Mouse (Mus musculus) gastrocnemius, postnatal 36 days (tissue): Measurements from ENCODE around the gene Ksr2. TPM values are rescaled to one million over a fixed set of nuclear protein-coding genes. Genes with fewer than 3 reads are reported as not detected.
"Not testable (repeated sequence)": the region's sequence is repeated elsewhere in the genome, so short reads cannot be mapped to it uniquely, and the experiment has no call there.

Source experiments
- DNase-seq, 2 experiments: peaks; one replicate each; pipeline ENCODE4 v3.0.0; 2022
- intact Hi-C: fragments of 180-260 bp; cut with DNase I; formaldehyde crosslinking; loops from one replicate; pipeline ENCODE4 v1.15.1; 2025
- total RNA-seq, 2 experiments: library from RNA; stranded (reverse); gene quantifications; 2 replicates each; pipeline ENCODE4 v1.2.3; 2021

Gene Ksr2
- total RNA-seq, 2 experiments from 2014 or later: 0.03 to 0.07 TPM

GRCm38 (mm10) chr5:117584428-117584827 is 170.6 kb downstream of the Ksr2 start:
- intact Hi-C loops: no loop called here
- no peak for DNase-seq

- intact Hi-C loops: no loop called here
These were observed 175.5 kb downstream of the Ksr2 start for GRCm38 (mm10) chr5:117589266-117589665.

DNA sequence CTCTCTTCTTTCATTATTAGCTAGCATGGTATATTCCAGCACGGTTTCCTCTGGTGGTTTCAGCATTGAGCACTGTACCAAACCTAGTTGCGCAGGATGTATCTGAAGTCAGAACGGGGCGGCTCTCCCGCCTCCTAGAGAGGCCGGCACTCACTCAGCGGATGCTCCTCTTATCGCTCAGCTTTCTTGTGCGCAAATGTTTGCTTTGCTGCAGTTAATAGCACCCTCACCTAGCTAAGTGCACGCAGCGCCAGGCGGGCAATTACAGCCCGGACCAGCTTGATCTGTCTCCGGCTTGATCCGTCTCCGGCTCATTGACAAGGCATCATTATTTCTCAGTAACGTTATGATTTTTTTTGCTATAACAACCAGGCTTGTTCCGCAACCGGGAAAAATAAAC is 179.5 kb downstream of the Ksr2 start:
- intact Hi-C loops: no loop called here
- DNase-seq: no peak

More at GRCm38 (mm10) chr5:117589266-117589665, 175.5 kb downstream of the Ksr2 start:
- DNase-seq: no peak

DNA sequence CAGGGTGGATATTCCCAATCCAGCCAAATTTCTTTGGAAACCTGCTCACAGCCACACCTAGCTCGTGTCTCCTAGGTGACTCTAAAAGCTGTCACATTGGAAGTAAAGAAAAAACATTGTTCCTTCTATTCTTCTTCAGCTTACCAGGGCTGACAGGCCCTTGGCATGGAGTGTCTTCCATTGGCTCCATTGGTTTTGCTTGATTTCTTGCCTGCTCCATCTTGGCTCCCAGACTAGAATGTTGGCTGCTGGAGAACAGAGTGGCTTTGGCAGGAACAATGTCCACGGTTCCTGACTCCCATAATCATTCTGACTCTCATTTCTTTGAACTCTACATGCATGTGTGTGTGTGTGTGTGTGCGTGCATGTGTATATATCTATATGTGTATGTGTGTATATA is 183.0 kb downstream of the Ksr2 start:
- DNase-seq: no peak
- intact Hi-C loops: no loop called here

GRCm38 (mm10) chr5:117602026-117602425 is 188.2 kb downstream of the Ksr2 start:
- intact Hi-C loops: no loop called here
- DNase-seq: no peak

- no peak for DNase-seq
- intact Hi-C loops: no loop called here
These were observed 194.0 kb downstream of the Ksr2 start for GRCm38 (mm10) chr5:117607761-117608309.

GRCm38 (mm10) chr5:117614331-117615024 is 200.7 kb downstream of the Ksr2 start:
- DNase-seq: peak; percentile 49 to 68
- intact Hi-C loops: loop anchor here (5.0 kb wide), 1 partner anchor 97 kb away; no protein-coding TSS in a partner anchor

GRCm38 (mm10) chr5:117620292-117620691 is 206.5 kb downstream of the Ksr2 start:
- intact Hi-C loops: no loop called here
- no peak for DNase-seq

GRCm38 (mm10) chr5:117622221-117622620 is 208.4 kb downstream of the Ksr2 start:
- no peak for DNase-seq
- intact Hi-C loops: no loop called here

DNA sequence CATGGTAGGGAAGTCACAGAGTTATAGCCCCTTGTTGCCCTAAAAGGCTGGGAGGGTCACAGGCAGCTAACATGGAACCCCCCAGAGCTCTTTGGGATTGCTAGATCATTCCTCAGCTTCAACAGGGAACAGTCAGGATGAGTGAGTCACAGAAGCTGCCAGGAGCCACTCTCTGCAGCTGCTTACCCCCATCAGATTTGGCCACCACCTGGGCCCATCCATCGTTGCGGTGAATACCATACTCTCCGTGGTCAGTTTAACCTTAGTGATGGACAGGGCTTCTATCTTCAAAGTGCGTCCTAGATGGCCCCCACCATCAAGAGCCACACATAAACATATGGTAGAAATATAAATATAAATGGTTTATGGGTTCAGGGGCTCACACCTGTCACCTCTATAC is 209.4 kb downstream of the Ksr2 start:
- DNase-seq, intact Hi-C loops: not testable (repeated sequence)

GRCm38 (mm10) chr5:117626907-117627306 is 213.1 kb downstream of the Ksr2 start:
- intact Hi-C loops: no loop called here
- no peak for DNase-seq

DNA sequence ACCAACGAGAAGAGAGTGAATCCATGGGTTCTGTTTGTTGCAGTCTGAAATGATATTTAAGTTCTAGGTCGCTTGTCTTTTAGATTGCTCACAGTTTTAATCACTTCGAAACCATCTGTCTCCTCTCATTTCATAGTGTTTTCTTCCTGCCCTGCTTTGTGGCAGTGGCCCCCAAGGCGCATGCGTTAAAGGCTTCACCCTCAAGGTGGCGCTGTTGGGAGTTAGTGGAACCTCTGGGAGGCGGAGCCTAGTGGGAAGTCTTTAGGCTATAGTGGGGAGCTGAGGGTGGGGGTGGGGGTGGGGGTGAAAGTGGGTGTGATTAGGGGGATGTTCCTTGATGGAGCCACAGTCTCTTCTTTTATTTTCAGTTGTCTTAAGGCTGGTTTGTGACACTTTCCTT is 214.6 kb downstream of the Ksr2 start:
- DNase-seq: peak in 1 of 2 experiments; percentile 8
- intact Hi-C loops: loop anchor here (2.0 kb wide), 1 partner anchor 208 kb away; no protein-coding TSS in a partner anchor

GRCm38 (mm10) chr5:117629570-117629969 is 215.8 kb downstream of the Ksr2 start:
- intact Hi-C loops: loop anchor here (2.0 kb wide), 1 partner anchor 207 kb away; no protein-coding TSS in a partner anchor
- DNase-seq: no peak

- intact Hi-C loops: no loop called here
- no peak for DNase-seq
These were observed 221.4 kb downstream of the Ksr2 start for GRCm38 (mm10) chr5:117635211-117635610.

GRCm38 (mm10) chr5:117635838-117636237 is 222.0 kb downstream of the Ksr2 start:
- intact Hi-C loops: no loop called here
- no peak for DNase-seq

- DNase-seq: no peak
- intact Hi-C loops: no loop called here
These were observed 227.8 kb downstream of the Ksr2 start for GRCm38 (mm10) chr5:117641585-117641984.

DNA sequence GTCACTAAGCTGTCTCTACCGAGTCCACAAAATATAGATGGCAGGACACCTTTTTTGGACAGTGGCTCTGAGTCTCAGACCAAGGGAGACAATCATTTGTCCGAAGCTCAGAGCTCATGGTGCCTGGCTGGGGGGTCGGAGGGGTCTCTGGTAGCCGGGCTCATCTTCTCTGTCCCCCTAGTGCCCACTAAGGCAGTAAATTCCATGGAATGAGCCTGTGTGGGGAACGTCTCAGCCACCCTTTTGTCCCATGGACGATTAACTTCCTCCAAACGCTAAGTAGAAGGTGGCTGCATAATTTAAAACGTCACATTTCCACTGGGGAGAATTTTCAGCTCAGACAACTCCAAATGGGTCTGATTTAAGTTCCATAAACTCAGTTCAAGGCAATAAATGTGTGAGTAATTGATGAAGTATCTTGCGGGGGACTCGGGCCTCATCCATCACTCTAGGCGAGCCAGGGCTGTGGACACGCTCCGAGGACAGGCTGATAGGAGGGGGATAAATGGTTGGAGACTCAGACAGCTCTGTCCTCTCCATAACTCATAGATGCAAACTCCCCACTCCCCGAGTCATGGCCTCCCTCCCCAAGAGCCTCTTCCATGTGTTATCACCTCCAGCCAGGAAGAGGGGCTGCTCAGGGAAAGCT is 237.6 kb downstream of the Ksr2 start:
- DNase-seq: no peak
- intact Hi-C loops: no loop called here

GRCm38 (mm10) chr5:117658641-117659040 is 244.8 kb downstream of the Ksr2 start:
- intact Hi-C loops: no loop called here
- DNase-seq: no peak

GRCm38 (mm10) chr5:117659596-117659995 is 245.8 kb downstream of the Ksr2 start:
- no peak for DNase-seq
- intact Hi-C loops: no loop called here

DNA sequence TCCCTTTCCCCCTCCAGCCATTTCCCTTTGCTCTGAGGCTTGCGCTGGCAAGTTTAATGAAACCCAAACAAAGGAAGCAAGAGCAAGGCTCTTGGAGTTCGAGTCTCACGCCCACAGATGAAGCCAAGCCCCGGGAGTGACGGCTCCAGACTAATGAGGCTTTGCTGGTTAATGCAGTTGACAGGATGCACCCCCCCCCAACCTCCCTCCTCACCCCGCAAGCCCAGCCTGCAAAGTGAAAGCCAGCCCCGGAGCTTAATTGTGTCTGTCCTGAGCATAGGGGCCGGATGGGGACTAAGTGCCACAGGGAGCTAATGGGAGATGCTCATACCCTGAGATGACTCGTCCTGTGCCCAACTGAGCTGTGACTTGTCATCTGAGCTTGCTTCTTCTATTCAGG is 251.4 kb downstream of the Ksr2 start:
- no peak for DNase-seq
- intact Hi-C loops: no loop called here

GRCm38 (mm10) chr5:117667314-117667713 is 253.5 kb downstream of the Ksr2 start:
- DNase-seq: no peak
- intact Hi-C loops: no loop called here

DNA sequence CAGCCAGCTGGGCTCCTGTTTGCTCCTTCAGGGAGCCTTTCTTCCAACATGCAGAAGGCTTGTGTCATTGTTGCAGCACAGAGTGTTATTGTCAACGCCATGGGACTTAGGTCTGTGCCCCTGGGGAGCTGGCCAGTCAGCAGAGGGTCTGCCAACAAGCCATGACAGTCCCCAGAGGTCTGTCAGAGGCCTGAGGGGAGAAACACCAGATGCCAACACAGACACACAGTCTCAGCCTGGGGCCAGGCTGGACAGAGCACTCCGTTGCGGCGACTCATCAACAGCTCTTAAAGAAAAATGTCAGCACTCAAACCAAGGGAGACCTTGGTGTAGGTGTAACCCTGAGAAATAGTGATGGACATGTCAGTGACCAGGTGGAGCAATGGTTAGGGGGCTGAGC is 255.5 kb downstream of the Ksr2 start:
- intact Hi-C loops: no loop called here
- no peak for DNase-seq
